Mouse (Mus musculus) right cerebral cortex, adult 18-20 months (tissue): ENCODE results near the gene Flot1.

Source experiments
- DNase-seq: peaks from one replicate; pipeline ENCODE4 v3.0.0; 2022; ENCODE audit warnings: mixed read lengths

The Flot1 gene

DNA sequence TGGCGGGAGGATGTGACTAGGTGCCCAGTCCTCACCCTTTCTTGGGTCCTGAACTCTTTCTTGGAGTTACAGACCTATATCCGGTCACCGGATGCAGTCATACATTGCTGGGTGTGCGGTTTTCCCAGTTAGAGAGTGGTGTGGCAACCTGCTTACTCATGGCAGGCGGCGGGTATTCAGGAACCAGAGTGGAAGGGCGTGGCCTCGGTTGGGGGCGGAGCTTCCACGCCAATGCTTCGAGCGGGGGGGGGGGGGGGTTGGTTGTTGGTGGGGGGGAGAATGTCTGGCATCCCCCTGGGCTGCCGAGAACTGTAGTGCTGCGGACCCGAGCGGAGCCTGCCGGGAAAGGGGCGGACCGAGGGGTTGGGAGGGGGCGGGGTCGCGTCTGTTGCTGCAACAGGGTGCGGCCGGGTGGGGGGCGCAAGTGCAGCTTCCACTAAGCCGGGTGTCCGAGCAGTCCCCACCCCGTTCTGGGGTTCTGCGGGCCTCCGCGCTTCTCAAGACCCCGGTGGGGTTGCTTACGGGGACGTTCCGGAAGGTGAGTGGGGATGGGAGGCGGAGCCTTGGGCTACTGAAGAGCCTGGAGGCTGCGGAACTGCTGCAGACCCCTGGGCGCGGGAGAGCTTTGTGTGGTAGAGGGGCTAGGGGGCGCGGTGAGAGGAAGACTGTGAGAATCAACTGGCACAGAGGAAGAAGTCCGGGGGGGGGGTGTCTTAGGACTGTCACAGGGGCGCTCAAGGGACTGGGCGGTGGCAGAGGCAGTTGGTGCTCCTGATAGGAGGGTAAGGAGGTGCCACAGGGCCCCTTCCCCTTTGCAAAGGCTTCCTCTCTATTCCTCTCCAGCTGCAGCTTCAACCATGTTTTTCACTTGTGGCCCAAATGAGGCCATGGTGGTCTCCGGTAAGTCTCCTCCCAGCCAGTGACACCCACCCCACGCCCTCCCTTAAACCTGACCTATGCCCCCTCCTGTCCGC, at the start of gene Flot1:
TSS of gene Flot1 (plus strand) at position 267 of the 974 bp plus-strand sequence.
- peak; percentile 73 for DNase-seq

DNA sequence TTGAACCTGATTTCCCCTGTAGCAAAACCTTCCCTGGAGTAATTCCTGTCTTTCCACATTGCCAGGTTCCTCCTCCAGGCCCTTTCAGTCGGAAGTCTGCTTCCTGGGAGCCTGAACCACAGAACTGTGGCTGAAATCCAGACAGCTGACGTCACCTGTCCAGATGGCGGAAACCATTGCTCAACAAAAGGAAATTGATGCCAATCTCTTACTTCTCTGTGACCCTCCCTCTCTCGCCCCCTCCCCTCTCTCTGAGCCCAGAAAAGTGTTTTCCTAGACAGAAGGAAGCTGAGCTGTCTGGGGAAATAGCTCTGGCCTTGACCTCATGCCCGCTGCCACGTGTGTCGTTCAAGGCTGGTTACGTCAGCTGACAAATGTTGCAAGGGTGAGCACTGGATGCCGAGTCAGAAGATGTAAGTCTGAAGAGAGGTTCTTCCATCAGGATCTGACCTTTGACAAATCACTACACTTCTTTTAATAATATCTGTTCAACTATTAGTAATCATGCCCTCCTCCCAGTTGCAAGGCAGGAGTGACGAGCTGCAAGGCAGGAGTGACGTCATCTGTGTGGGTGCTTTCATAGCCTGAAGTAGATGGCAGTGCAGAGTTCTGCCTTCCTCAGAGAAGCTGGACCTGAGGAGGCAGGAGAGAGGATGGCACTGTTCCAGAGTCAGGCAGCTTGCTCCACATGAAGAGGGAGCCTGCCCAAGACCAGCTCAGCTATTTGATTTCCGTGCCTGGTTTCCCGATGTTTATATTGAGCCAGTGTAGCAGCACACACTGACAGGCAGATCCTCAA, 46.0 kb upstream of the Flot1 start:
- DNase-seq: peak; percentile 87

DNA sequence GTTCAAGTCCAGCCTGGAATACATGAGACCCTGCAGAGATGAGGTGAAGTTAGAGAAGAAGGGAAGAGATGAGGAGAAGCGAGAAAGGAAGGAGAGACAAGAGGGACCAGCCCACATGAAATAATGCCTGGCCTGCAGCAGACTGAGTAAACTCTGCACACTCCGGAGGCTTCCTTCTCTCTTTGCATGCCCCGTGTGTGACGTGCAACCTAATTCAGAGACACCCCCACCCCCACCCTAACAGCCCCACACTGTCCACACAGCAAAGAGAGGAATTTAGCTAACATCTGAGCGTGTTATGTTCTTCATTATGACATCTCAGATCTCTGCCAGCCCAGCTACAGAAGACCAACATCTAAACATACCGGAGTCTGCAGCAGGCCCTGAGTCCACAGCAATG, 44.1 kb upstream of the Flot1 start:
- DNase-seq: no peak

DNA sequence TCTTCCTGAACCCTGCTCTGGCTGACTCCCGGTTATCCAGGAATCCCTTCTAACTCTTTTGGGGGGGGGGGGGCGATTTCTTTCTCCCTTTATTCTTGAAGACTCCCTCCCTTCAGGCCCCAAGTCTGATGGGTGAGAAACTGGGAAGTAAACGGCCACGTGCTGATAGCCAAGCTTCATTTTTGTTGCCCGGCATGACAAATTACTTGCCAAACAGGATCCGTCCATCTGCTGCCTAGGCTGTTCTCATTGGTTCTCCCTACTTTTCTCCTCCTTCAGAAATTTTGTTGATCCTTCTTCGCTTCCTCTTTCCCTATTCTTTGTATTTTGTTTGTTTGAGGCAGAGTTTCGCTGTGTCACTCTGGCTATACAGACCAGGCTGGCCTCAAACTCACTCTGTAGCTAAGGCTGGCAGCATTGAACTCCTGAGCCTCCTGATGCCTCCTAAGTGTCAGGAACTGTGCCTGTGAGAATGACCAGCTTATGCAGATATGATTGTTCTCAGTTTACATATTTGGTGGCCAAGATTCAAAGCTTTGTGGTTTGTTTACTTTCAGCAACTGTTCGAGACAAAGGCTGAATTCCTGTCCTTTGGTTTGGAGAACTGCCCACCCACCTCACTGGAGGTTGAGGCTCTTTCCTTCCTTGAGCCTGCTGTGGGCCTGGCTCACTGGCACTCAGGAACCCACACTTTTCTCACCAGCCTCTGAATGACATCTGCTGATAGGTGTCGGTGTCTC, 43.4 kb upstream of the Flot1 start:
- no peak for DNase-seq

DNA sequence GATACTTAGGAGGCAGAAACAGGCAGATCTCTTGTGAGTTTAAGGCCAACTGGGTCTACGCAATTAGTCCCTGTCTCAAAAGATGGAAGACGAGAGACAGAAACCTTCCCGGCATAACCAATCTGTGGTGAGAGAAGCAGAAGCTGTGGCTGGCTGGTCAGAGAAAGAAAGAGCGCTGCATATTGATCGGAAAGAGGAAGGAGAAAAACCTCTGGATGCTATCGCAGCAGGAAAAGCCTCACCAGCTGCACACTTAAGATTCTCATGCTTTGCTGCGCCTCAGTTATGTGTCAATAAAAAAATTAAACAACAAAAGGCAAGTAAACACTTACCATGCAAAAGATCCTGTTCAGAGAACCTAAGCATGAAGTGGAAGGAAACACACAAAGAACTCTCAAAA, 42.7 kb upstream of the Flot1 start:
- no peak for DNase-seq

DNA sequence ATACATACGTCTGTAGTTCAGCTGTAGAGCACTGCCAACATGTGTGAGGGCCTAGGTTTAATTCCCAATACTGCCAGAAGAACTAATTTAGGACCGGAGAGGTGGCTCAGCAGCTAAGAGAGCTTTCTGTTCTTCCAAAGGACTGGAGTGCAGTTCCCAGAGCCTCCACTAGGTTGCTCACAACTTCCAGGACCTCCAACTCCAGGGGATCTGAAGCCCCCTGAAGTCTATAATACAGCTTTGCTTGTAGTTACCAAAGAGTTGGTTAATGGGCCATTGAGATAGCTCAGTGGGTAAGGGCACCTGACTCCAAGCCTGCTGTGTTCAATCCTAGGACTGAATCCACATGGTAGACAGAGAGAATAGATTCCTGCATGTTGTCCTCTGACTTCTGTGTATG, 40.6 kb upstream of the Flot1 start:
- no peak for DNase-seq

DNA sequence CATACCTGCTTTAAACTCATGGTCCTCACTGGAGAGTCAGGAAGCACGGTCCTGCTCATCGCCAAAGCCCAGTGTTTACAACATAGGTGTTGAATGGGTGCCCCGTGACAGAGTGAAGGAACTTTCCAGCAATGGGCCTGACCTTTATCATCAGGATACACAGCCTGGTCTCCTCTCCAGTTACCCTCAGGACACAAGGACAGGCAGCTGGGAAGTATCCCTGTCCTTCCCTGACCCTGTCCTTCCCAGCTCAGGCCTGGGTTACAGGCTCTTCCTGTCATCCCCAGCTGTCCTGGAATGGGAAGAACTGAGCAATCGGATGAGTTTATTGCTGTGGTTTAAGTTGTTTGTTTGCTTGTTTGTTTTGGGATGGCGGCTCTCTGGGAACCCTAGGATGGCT, 40.1 kb upstream of the Flot1 start:
- no peak for DNase-seq

DNA sequence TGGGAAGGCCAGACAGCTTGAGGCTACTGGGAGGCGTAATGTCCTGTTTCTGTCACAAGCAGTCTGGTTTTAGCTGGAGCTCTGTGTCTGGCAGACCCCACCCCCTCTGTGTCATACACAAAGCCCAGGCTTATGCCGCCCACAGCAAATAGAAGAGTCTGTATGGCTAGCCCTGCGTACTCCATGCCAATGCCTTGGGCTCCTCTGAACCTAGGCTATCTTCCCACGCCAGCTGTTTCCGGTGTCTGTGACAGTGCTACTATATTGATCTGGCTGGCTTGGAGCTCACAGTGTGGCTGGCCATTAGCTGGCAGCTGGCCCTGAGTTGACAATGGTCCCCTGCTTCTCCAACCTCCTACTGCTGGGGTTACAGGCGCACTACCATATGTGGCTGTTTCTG, 39.1 kb upstream of the Flot1 start:
- peak; percentile 9 for DNase-seq

DNA sequence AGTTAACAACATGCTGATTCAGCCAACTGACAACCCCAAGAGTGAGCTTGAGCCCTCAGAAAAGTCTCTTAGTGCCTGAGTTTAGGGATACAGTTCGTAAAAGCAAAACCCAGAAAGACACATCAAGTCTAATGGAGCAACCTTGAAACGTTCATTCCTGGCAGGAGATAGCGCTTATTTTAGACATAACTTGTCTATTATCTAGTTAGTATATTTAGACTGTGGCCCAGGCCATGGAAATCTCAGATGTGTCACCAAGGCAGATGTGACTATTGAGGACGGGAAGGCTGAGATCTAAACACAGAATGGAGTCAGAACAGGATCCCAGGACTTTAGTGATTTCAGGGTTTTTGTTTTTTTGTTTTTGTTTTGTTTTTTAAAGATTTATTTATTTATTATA, 37.9 kb upstream of the Flot1 start:
- no peak for DNase-seq

DNA sequence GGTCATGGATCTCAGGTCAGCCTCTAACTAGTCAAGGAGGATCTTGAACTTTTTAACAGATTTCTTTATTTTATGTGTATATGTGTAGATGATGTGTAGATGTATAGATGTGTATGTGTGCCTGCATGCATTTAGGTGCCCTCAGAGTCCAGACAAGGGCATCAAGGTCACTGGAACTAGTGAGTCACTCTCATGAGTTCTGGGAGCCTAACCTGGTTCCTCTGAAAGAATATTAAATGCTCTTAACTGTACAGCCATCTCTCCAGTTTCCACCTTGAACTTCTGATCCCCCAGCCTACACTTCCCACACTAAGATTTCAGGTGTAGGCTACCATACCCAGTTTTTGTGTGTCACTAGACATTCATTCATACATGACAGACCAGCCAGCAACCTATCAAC, 35.5 kb upstream of the Flot1 start:
- DNase-seq: no peak

DNA sequence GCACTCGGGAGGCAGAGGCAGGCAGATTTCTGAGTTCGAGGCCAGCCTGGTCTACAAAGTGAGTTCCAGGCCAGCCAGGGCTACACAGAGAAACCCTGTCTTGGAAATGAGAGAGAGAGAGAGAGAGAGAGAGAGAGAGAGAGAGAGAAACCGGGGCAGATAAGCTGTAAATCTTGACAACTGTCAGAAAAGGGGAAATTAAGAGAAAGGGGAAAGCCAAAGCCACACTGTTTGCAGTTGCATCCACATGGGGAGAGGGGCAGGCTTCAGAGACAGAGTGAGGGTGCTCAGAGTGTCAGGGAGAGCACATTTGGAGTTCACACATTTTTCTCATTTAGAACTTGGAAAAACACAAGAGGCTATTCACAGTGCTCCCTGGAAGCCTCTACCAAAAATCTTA, 35.0 kb upstream of the Flot1 start:
- no peak for DNase-seq

DNA sequence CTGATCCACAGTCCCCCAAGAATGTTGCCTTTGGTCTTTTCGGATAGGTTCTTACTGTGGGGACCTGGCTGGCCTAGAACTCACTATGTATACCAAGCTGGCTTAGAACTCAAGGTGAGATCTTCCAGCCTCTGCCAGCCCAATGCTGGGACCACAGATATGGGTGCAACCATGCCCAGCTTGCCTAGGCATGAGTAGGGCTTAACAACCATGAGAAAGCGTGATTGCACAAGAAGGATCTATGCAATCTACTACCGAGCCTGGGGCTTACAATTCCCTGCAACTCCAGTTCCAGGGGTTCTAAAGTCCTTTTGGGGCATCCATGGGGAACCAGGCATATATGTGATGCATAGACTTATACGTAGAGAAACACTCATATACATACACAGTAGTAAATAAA, 32.1 kb upstream of the Flot1 start:
- no peak for DNase-seq

DNA sequence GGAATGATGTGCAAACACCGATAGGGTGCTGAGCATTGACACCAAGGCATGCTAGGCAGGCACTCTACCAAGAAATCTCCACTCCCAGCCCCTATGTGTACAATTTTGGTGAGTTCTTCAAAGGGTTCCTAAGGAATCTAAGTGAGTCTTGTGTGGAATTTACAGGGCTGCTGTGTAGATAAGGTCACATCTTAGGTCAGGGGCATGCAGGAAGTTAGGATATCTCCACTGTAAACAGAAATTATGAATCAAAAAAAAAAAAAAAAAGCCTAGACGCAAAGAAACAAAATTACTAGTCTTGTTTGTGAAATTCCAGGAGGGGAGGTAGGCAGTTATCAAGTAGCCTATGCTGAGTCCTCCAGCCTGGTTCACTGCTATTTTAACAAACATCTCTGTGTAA, 30.2 kb upstream of the Flot1 start:
- no peak for DNase-seq

DNA sequence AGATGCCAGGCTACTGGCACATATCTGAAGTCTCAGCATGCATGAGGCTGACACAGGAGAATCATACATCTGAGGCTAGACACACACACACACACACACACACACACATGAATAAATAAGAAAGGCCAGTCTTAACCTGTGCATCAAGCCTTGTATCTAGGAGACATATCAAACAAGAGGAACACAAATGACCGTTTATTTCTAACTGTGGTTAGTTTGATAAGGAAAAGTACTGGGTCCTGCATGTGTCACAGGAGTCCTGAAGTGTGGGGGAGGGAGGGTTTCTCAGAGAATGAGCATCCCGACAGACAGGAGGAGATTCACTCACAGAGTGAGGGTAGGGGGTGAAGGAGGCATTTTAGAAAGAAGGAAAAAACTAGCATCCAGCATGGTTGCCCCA, 27.9 kb upstream of the Flot1 start:
- no peak for DNase-seq

DNA sequence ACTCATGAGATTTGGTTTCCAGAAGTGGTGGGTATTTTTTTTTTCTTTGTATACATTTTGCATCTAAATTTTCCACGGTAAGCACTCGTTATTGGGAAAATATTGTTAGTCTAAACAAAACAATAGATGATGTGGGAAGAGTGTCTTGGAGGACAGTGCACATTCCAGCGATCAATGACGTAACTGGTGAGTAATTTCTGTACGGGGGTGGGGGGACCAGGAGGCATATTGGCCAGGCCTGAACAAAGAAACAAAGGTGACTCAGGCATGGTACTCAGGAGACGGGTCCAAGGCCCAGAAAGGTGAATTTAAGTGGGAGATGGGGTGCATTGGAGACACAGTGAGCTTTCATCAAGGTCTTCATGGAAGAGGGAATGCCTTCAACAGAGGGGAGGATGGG, 27.4 kb upstream of the Flot1 start:
- no peak for DNase-seq

DNA sequence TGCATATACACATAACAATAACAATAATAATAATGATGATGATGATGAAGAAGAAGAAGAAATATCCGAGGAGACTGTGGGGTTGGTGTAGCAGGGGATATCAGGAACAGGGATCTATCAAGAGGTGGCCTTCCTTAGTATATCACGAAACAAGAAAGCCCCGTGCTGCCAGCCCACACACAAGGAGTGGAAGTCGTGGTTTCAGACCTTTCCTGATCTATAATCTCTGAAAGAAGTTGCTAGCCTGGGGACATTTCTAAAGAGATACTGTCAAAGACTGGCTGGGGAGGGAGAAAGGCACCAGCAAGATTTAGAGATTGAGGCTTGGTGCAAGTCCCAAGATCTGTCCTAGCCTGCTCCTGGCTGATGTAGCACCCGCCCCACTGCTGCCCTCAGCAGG, 26.2 kb upstream of the Flot1 start:
- no peak for DNase-seq

DNA sequence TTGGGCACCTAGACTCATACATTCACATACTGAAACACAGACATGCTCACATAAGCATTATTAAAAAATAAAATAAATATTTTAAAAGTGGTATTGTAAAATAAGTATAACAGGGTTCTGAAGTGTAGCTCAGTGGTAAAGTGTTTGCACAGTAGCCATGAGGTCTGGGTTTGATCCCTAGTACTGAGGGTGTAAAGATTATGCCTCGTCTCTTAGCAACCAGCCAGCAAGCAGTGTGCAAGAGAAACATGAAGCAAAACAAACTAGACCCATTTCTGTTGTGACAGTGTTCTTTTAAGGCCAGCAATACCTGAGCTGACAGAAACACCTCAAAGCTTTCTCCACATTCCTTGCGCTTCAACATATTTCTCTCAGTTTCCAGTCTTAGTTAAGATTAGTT, 22.1 kb upstream of the Flot1 start:
- no peak for DNase-seq

DNA sequence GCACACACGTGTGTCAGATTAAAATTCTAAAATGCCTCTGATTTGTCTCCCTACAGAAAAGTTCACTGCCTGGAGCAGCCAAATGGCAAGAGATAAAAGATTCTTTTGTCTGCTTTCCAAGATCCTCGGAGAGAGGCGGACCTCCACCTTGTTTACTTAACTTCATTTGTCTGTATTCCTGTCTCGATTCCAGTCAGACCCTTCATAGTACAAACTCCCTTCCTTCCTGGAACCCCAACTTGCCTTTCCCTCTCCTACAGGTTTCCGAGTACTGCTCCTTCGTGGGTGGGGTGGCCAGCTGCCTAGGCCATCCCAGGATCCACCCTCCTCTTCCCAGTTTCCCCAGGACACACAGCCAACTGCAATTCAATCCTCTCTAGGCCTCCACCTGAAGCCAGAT, 20.0 kb upstream of the Flot1 start:
- DNase-seq: no peak

DNA sequence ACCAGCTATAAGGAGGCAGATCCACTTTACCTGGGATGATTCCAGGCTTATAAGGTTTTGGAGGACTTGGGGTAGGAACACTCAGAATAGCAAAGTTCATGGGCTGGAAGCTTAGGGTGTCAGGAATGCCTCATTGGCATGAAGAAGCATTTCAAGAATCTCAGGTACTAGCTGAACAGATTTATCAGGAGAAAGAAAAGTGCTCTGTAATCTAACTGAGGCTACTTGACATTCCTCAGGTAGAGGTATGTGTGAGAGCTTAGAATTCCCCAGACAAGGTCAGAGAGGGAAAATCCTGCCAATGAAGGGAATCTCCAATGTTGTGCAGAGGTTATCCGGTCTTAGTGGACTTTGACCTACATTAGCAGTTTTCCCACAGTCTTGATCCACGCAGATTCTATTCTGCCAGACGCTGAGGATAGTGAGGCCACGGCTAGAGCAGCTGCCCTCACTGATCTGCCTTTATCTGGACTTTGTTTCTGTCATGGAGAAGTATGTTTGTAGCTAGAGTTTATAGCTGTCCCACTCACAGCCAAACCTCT, 19.1 kb upstream of the Flot1 start:
- no peak for DNase-seq

DNA sequence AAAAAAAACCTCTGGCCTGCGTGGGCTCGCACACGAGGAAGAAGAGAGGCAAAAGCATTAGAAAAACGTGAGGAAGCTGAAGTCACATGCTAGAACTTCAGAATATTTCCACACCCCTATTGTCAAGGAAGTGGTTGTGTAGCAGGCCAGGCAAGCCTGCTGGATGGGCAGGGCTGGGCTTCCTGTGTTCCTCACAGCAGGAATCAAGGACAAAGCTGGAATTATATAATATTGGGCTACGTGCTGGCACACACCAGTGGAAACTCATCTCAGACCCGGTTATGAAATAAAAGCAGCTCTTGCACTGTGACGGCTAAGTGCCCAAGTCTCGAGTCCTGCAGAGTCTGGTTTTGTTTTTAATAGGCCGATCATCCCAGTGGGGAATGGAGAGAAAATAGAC, 15.0 kb upstream of the Flot1 start:
- DNase-seq: no peak

DNA sequence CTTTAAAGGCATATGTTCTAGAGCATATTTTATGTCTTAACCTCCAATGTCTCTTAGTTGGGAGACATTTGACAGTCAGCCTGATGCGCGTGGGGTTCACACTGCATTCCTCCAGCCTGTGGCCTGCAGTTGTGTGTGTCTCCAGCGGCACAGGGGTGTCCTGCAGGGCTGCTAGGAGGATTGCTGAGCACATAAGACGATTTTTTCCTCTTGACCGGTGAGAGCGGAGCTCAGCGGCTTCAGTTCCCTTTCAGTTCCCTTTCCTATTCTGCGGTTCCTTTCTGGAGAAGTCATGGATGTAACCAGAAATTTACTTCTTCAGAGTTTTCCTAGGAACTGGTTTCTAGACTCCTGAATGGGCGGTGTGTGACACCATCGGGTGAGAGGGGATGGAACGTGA, 13.6 kb upstream of the Flot1 start:
- DNase-seq: no peak

DNA sequence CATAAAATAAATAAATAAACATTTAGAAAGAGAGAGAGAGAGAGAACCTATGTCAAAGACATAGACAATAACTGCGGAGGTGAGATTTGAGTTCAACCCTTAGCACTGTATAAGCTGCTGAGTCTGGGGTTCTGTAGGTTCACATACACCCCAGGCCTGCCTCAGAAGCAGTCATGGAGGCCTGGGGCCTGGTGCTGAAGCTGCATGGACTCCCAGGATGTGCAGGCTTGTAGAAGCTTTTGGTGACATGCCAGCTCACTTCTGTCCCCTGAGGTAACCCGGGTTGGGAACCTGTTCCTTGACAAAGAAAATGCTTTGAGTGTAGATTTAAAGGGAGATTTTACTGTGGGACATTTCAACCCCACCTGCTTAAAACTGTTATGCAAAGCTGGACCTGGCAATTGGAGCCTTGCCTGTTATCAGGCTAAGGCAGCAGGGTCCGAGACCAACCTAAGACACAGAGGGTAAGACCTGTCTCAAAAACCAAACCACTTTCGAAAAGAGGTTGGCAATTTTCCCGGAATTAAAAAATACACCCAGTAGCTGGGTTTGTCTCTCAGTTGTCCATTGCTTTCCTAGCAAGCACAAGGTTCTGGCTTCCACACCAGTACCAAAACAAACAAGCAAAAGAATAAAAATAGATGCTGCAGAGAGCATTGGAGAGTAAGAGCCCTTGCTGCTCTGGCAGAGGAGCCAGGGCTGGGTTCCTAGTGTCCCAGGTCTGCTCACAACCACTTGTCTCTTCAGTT, 12.0 kb upstream of the Flot1 start:
- DNase-seq: no peak
